Mouse (Mus musculus) fat pad, adult 2 months (tissue): ENCODE measurements around the gene H2-Eb2.

Source experiments
- DNase-seq: peaks from one replicate; pipeline ENCODE4 v3.0.0-alpha.2; 2011; ENCODE audit warnings: low read depth, low spot score; ENCODE audit errors: extremely low read depth

Gene H2-Eb2

GRCm38 (mm10) chr17:34349429-34349828, 24.0 kb downstream of the H2-Eb2 start:
- DNase-seq: no peak

GRCm38 (mm10) chr17:34354539-34354938, 29.1 kb downstream of the H2-Eb2 start, which contains the start of gene Btnl2:
Gene Btnl2, plus strand, starts transcription at chr17:34354822.
- no peak for DNase-seq

DNA sequence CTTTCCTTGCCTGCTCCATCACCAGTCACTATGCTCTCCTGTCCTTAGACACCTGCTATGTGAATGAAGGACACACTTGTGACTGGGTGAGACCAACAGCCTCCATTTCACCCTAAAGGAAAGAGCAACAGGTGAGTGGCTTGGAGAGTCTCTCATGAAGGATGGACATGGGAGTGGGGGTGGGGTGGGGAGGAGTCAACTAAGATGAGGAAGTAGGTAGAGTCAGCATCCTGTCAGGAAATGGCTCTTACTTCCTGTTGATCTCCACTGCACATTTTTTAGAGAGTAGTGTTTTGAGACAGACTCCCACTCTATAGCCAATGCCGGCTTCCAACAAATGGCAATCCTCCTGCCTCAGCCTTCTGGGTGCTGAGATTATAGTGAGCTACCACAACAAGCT, 29.5 kb downstream of the H2-Eb2 start:
- no peak for DNase-seq

GRCm38 (mm10) chr17:34362954-34363546, 37.6 kb downstream of the H2-Eb2 start:
- DNase-seq: no peak

DNA sequence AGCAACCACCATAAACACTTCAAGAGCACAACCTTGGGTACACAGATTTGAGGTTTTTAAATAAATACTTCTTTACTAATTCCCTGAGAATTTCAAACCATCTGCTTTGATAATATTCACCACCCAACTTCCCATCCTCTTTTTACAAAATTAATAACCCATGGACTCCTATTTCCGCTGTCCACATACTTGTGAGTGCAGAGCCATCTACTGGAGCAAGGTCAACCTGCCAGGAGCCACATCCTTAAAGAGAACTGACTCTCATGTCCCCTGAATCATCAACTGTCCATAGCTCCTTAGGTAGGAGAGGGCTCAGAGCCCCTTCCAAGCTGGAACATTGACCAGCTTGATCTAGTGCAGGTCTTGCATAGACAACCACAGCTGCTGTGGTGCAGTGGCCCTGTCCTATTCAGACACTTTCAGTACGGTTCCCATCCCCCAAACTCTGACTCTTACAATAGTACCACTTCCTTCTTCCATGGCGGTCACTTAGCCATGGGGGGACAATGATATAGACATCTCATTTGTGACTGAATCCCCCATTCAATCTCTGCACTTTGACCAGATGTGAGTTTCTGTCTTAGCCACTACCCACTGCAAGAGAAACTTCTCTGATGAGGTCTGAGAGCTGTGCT, 38.3 kb downstream of the H2-Eb2 start:
- no peak for DNase-seq

GRCm38 (mm10) chr17:34365031-34365430, 39.6 kb downstream of the H2-Eb2 start:
- no peak for DNase-seq

GRCm38 (mm10) chr17:34370563-34370962, 45.1 kb downstream of the H2-Eb2 start:
- no peak for DNase-seq

DNA sequence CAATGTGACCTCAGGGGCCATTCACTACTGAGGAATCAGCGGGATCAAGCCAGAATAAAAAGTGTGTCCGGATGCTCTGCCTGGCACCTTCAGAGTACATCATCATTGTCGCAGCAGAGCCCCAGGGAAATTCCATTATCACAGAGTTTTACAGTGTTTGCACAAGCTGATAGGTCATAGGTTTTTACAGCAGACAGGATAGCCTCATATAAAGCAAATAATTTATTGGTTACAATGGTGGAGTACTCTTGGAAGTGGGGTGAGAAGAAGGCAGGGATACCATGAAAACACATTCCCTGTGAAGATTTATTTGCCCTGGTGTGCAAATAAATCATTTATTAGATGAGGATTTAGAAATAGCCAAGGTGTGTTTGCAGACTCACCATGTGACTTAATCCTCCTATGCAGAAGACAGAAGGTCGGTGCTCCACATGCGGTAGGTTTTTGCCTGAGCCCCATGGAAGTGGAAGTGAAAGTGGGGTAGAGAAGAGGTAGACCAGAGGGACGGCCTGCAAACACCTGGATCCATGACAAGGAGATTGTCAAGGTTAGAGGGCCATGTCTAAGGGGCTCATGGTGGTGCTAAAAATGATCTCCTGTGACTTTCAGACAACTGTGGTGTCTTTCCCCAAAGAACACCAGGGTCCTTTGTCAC, 47.7 kb downstream of the H2-Eb2 start:
- DNase-seq: no peak

DNA sequence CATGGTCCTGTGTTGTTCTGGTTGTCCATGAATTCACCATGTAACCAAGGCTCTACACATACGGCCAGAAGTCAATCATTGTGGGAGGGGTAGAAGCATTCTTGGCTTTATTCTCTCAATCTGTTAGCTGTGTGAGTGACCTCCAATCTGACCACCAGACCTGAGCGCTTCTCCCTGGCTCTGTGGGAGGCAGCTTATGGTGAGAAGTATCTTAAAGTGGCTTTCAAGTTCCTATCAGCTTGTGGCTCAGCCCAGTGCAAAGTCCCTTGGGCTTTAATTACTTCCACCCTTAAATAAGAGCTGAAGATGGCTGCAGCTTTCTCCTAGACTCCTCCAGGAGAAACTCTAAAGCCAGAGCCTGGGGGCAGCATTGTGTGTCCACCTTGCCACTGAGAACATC, 51.4 kb downstream of the H2-Eb2 start, which contains the start of gene Btnl1:
Btnl1 (plus strand) TSS at position 286 of the 400 bp plus-strand sequence.
- no peak for DNase-seq

DNA sequence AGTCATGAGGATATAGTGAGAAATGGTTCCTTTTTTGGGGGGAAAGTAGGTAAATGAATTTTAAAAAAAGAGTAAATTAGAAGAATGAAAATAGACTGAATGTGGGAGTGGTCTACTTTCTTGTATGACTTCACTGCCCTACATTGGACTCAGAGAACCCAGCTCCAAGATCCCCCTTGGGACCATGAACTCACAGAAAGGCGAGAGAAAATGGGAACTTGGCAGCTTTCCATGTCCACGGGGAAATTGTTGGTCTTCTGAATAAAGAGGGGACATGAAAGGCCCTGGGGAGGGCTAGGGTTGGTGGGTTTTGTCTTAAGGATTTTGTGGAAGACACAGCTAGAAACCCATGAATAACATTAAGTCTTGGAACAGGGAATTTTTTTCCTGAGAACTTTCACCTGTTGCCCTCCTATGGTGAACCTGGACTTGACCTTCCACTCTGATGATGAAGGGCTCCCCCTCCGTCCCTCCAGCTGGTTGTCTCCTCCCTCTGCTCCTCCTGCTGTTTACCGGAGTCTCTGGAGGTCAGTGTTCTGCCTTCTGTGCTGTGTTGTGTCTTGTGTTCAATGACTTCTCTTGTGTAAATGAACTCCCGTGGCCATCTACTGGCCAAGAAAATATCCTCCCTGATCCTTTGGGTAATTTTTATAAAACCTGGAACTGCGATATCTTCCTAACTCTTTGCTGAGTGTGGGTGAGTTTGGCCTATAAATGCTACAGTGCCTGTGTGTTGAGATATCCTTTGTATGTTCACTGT, 52.2 kb downstream of the H2-Eb2 start:
- DNase-seq: no peak

DNA sequence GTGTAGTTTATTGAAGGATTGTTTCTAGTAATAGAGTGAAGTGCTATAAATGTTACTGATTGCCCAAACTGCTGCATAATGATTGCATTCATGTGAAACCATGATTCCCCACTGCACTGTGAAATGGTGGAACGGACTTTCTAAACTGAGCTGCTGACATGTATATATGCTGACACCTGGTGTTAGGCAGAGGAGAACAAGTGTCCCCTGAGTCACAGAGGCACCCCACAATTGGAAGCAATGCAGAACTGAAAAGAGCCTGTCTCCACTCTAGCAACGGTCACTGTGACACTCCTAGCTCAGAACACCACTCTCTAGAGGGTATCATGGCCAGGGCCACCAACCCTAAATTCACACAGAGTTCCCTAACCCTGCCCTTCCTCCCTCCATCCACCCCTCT, 53.3 kb downstream of the H2-Eb2 start:
- DNase-seq: no peak

GRCm38 (mm10) chr17:34379451-34379850, 54.0 kb downstream of the H2-Eb2 start:
- no peak for DNase-seq

DNA sequence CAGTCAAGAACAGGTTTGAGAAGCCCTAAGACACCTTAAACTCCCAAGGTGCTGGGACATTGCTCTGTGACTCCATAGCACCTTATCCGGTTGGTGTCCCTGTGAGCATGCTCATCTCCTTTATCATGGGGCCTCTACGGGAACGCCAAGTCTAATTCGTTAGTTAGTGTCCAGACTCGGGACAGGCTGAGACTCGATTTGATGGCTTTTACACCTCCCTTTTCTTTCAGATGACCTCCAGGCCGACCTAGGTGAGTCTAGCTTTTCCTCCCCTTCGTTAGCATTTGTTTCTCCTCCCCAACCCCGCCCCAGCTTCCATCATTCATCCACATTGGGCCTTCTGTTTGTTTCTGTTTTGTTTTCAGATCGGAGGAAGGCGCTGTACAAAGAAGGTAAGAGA, 56.4 kb downstream of the H2-Eb2 start:
- DNase-seq: no peak

GRCm38 (mm10) chr17:34383212-34383611, 57.7 kb downstream of the H2-Eb2 start:
- DNase-seq: no peak

DNA sequence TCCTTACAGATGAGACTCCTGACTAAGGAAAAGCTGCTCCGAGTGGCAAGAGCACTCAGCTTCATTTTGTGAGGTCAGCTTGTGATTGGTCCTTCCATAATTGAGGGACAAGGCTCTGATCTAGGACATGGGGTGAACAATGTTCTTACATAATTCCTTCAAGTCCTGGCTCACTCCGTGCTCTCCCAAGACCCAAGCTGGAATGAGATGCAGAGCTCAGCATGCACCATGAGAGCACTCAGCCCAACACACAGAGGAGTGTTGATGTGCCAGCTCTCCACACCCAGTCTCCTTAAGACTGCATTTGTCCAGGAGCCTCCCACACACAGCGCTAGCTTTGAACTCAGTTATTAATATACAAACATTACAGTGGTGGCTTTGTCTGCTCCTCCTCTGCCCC, 59.2 kb downstream of the H2-Eb2 start:
- no peak for DNase-seq

GRCm38 (mm10) chr17:34386656-34387055, 61.2 kb downstream of the H2-Eb2 start:
- DNase-seq: no peak

GRCm38 (mm10) chr17:34388513-34388912, 63.0 kb downstream of the H2-Eb2 start:
- no peak for DNase-seq
